Mouse (Mus musculus) adrenal gland, postnatal 14 days (tissue): ENCODE data around the gene Plekhg6. TPM values are rescaled to one million over a fixed set of nuclear protein-coding genes. Genes with fewer than 3 reads are reported as not detected.

Source experiments
- DNase-seq: peaks from one replicate; pipeline ENCODE4 v3.0.0; 2021; ENCODE audit warnings: mixed read lengths
- total RNA-seq: library from RNA; stranded (reverse); gene quantifications from 2 replicates; pipeline ENCODE4 v1.2.3, GENCODE M21; 2021

Gene Plekhg6
- total RNA-seq, 1 experiment from 2014 or later: 0.52 TPM

- DNase-seq: peak; percentile 58
Observed at GRCm38 (mm10) chr6:125385066-125385974, 4.7 kb upstream of the Plekhg6 start.

GRCm38 (mm10) chr6:125382024-125382423 is 1.4 kb upstream of the Plekhg6 start:
- no peak for DNase-seq

- no peak for DNase-seq
Observed at GRCm38 (mm10) chr6:125379781-125380180, 812 bp downstream of the Plekhg6 start.

- DNase-seq: no peak
Observed at GRCm38 (mm10) chr6:125378621-125379020, 2.0 kb downstream of the Plekhg6 start.

GRCm38 (mm10) chr6:125377582-125378451 is 2.8 kb downstream of the Plekhg6 start:
- peak; percentile 88 for DNase-seq

GRCm38 (mm10) chr6:125377042-125377441 is 3.6 kb downstream of the Plekhg6 start:
- DNase-seq: no peak

- no peak for DNase-seq
Observed at GRCm38 (mm10) chr6:125367758-125368371, 12.7 kb downstream of the Plekhg6 start.

GRCm38 (mm10) chr6:125366133-125366532 is 14.5 kb downstream of the Plekhg6 start:
- DNase-seq: no peak

- no peak for DNase-seq
Observed at GRCm38 (mm10) chr6:125365522-125365921, 15.1 kb downstream of the Plekhg6 start.

GRCm38 (mm10) chr6:125364448-125364847 is 16.1 kb downstream of the Plekhg6 start:
- peak; percentile 60 for DNase-seq

- DNase-seq: peak; percentile 70
Observed at GRCm38 (mm10) chr6:125363451-125364242, 16.9 kb downstream of the Plekhg6 start.

- DNase-seq: no peak
Observed at GRCm38 (mm10) chr6:125363021-125363420, 17.6 kb downstream of the Plekhg6 start.

GRCm38 (mm10) chr6:125361467-125362291 is 18.9 kb downstream of the Plekhg6 start:
- peak; percentile 81 for DNase-seq

GRCm38 (mm10) chr6:125360846-125361245 is 19.7 kb downstream of the Plekhg6 start:
- no peak for DNase-seq

GRCm38 (mm10) chr6:125359999-125360398 is 20.6 kb downstream of the Plekhg6 start:
- peak; percentile 86 for DNase-seq

- DNase-seq: no peak
Observed at GRCm38 (mm10) chr6:125357334-125357733, 23.3 kb downstream of the Plekhg6 start.

GRCm38 (mm10) chr6:125356264-125356663 is 24.3 kb downstream of the Plekhg6 start:
- DNase-seq: no peak

GRCm38 (mm10) chr6:125355197-125355741 is 25.3 kb downstream of the Plekhg6 start:
- no peak for DNase-seq

GRCm38 (mm10) chr6:125354352-125355151 is 26.0 kb downstream of the Plekhg6 start:
- peak; percentile 91 for DNase-seq
